Mouse (Mus musculus) heart, embryonic 14.5 days (tissue): ENCODE measurements at regions not wholly inside any gene's neighbourhood (a gene's known extent, or its start where the extent isn't known, plus 50 kb on each side); places are given as distances from the start of the nearest gene placed in this dataset.

Experiments used
- ATAC-seq: fragments of 200-750 bp; cut with Nextera tagmentation; 2 replicates; pipeline ENCODE4 v1.8.0; 2017; ENCODE audit warnings: low read depth, moderate TSS enrichment; ENCODE audit not compliant: insufficient number of reproducible peaks, insufficient read depth, low FRiP score
- H3K27ac ChIP-seq, 2 experiments: fragments of 200-500 bp in 1 of 2; fragments of 300-500 bp in 1 of 2; sonication (generic) in 1 of 2; replicated peaks in 1 of 2; 2 replicates each; pipeline ENCODE4 v1.5.1; 2012 to 2014; ENCODE audit warnings: low read depth in 2 of 2, low read length in 2 of 2, control low read depth in 1 of 2, mild to moderate bottlenecking in 1 of 2, mixed read lengths in 1 of 2; ENCODE audit not compliant: control insufficient read depth in 1 of 2, insufficient read depth in 1 of 2
- H3K27me3 ChIP-seq: fragments of 300-500 bp; sonication (generic); 2 replicates; pipeline ENCODE4 v1.6.1; 2014; ENCODE audit warnings: mild to moderate bottlenecking, low read length, control low read depth; ENCODE audit not compliant: control insufficient read depth, insufficient read depth
- H3K36me3 ChIP-seq: fragments of 300-500 bp; sonication (generic); 2 replicates; pipeline ENCODE4 v1.6.1; 2014; ENCODE audit warnings: mild to moderate bottlenecking, control low read depth, low read length, mixed read lengths; ENCODE audit not compliant: control insufficient read depth, insufficient read depth
- H3K4me1 ChIP-seq, 2 experiments: fragments of 200-500 bp in 1 of 2; fragments of 300-500 bp in 1 of 2; sonication (generic) in 1 of 2; 2 replicates each; pipeline ENCODE4 v1.6.1; 2012 to 2014; ENCODE audit warnings: low read length in 2 of 2, control low read depth in 1 of 2, mixed read lengths in 1 of 2; ENCODE audit not compliant: control insufficient read depth in 2 of 2, insufficient read depth in 2 of 2
- H3K4me2 ChIP-seq: fragments of 300-500 bp; sonication (generic); 2 replicates; pipeline ENCODE4 v1.6.1; 2014; ENCODE audit warnings: mild to moderate bottlenecking, low read length
- H3K4me3 ChIP-seq, 2 experiments: fragments of 200-500 bp in 1 of 2; fragments of 300-500 bp in 1 of 2; sonication (generic) in 1 of 2; 2 replicates each; pipeline ENCODE4 v1.5.1; 2012 to 2014; ENCODE audit warnings: low read length in 2 of 2, mild to moderate bottlenecking in 2 of 2, control low read depth in 1 of 2, low read depth in 1 of 2, moderate library complexity in 1 of 2; ENCODE audit not compliant: control insufficient read depth in 1 of 2, insufficient read depth in 1 of 2
- H3K9ac ChIP-seq: fragments of 300-500 bp; sonication (generic); 2 replicates; pipeline ENCODE4 v1.6.1; 2014; ENCODE audit warnings: mild to moderate bottlenecking, low read length
- H3K9me3 ChIP-seq: fragments of 300-500 bp; sonication (generic); 2 replicates; pipeline ENCODE4 v1.6.1; 2016; ENCODE audit warnings: low read length, control low read depth; ENCODE audit not compliant: control insufficient read depth
- WGBS: fragments of 180-500 bp; shearing (Covaris S2); extraction: QIAGEN DNeasy Blood & Tissue Kit; methylation state at CpG from one replicate; pipeline ENCODE4 v1.1.7; 2014; 5-methylcytosine and 5-hydroxymethylcytosine counted together

DNA sequence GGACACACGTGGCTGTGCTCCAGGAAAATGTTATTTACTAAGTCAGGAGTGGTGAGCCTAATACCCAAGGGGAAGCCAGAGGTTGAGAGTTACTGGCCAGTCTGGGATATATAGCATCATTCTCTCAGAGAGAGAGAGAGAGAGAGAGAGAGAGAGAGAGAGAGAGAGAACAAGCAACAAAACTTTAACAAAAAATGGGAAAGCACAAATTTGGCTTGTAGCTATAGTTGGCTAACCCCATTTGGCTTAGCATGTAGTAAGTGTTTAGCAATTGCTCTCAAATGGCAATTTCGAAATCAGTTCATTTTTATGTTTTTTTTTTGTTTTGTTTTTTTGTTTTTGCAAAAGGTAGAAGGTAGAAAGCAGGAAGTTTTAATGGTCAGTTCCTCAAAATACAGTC lies 60.9 kb upstream of the Smg1 start:
- no peak for ATAC-seq
- Histone ChIP-seq H3K4me1 (peaks cover 0 to 2% of the 10 kb centered on the region in 2 experiments; a peak in 1 of 4 replicates), H3K9ac (no peak overlapping the region), H3K27ac (no peak overlapping the region), H3K36me3 (no peaks in the 10 kb centered on the region), H3K9me3 (no peaks in the 10 kb centered on the region), H3K27me3 (peaks cover 8% of the 10 kb centered on the region; the same call in 1 of the 2 replicates), H3K4me3 (no peak overlapping the region), H3K4me2 (no peak overlapping the region)
- 53% methylated on average over 2 of the region's 2 CpGs for WGBS

DNA sequence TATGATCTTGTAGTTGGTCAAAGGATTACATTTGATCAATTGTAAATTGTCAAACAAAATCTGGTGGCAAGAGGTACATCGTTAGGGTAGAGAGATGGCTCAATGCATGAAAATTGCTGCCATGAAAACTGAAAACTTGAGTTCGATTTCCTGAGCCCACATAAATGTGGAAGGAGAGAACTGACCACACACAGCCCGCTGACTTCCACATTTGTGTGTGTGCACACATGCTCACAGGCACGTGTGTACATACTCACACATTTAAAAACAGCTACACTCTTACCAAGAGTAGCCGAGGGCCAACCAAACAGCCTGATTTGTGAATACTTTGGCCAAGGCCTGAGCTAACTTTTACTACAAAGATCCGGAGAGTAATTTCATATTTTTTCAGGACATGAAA lies 60.5 kb upstream of the Smg1 start:
- no peak for ATAC-seq
- Histone ChIP-seq H3K4me3 (no peak overlapping the region), H3K9ac (no peak overlapping the region), H3K4me2 (no peak overlapping the region), H3K36me3 (no peaks in the 10 kb centered on the region), H3K9me3 (no peaks in the 10 kb centered on the region), H3K27ac (no peak overlapping the region), H3K27me3 (peaks cover 8% of the 10 kb centered on the region; the same call in 1 of the 2 replicates), H3K4me1 (peaks cover 0 to 2% of the 10 kb centered on the region in 2 experiments; a peak in 1 of 4 replicates)
- WGBS, result 77% methylated on average over 6 of the region's 6 CpGs

DNA sequence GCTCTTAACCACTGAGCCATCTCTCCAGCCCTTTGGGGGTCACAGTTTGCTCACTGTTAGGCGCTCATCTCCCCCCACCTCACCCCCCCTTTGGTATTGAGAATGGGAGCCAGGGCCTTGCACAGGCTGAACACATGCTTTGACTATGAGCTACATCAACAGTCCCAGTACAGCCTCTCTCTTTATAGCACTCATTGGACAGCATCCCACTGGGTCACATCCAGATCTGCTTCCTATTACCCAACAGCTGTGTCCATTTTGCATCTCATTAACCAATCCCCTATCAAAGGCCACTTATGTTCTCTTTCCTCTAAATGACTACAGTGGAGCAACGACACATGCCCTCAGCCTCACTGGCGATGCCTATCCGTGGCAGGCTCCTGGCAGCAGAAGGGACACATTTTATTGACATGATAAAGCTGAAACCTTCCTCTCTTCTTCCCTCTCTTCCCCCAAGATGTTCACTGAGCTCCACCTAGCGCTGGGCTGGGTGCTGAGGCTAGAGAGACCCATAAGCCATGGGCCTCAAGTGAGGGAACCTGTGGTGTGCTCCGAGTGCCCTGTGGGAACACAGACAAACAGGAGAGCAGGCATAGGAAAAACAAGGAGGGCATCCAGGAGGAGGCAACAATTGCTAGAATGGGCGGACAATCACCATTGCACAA lies 57.3 kb upstream of the Smg1 start:
- no peak overlapping the region for H3K9ac ChIP-seq
- H3K36me3 ChIP-seq, result no peaks in the 10 kb centered on the region
- no peaks in the 10 kb centered on the region for H3K9me3 ChIP-seq
- peaks cover 0 to 2% of the 10 kb centered on the region in 2 experiments; a peak in 1 of 4 replicates for H3K4me1 ChIP-seq
- peak; percentile 43; the same call in 1 of the 2 replicates for ATAC-seq
- no peak overlapping the region for H3K4me3 ChIP-seq
- peaks cover 7% of the 10 kb centered on the region; the same call in 1 of the 2 replicates for H3K27me3 ChIP-seq
- H3K27ac ChIP-seq, result no peak overlapping the region
- H3K4me2 ChIP-seq, result no peak overlapping the region
- 63% methylated on average over 7 of the region's 7 CpGs for WGBS

DNA sequence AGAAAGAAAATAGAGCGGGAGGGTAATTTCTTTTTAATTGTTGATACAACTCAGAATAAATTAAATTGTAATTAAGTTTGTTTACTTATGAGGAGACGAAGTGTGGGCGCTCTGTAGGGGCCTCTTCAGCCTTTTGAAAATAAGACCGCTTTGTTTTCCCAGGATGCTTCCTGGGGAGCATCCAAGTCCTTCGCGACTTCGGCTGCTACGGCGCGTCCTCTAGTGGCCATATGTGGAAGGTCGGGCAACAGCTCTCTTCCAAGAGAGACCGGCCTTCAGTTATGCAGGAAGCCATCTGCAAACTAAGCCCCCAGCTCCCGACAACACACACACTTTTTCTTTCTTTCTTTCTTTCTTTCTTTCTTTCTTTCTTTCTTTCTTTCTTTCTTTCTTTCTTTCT lies 54.1 kb upstream of the Smg1 start:
- H3K4me3 ChIP-seq, result no peak overlapping the region; a peak in 1 of 4 replicates
- no peaks in the 10 kb centered on the region for H3K27me3 ChIP-seq
- H3K4me1 ChIP-seq, result peaks cover 0 to 2% of the 10 kb centered on the region in 2 experiments; a peak in 1 of 4 replicates
- WGBS, result 3% methylated on average over 13 of the region's 13 CpGs
- H3K9me3 ChIP-seq, result 0 out of 2 replicates have a peak, but pooled peaks cover 7% of the 10 kb centered on the region
- H3K9ac ChIP-seq, result no peak overlapping the region
- no peaks in the 10 kb centered on the region for H3K36me3 ChIP-seq
- no peak overlapping the region for H3K27ac ChIP-seq
- 0 out of 2 replicates have a peak, but pooled peaks have one; percentile 29 for ATAC-seq
- H3K4me2 ChIP-seq, result peak overlapping the region; percentile 46

DNA sequence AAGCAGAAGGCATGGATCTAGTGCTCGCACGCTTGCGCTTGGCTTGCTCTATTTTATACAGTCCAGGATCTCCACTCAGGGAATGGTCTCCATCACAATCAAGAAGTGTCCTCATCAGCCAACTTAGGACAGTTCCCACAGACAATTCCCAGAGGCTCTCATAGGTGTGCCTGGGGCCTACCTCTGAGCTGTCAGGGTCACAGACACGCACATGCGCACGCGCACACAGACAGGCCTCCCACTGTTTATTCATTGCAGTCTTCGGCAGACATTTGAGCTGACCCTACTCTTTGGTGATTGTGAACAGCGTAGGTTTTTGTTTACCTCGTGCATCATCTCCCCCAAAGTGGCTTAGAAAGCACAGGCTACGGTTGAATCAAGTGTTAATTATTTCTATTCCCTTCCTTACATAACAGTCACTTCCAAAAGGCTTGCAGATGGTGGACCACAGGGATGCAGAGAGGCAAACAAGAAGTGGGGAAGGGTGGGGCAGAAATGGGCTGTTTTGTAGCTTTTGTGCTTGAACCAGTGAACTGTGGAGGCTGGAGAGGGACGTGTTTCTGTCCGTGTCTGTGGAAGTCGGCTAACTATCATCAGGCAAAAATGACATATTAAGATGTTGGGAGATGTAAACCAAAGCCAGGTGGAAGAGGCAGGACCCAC lies 53.5 kb upstream of the Smg1 start:
- H3K4me1 ChIP-seq, result peaks cover 0 to 2% of the 10 kb centered on the region in 2 experiments; a peak in 1 of 4 replicates
- H3K9ac ChIP-seq, result no peak overlapping the region
- no peaks in the 10 kb centered on the region for H3K36me3 ChIP-seq
- no peak overlapping the region for H3K27ac ChIP-seq
- no peak overlapping the region; a peak in 1 of 4 replicates for H3K4me3 ChIP-seq
- ATAC-seq, result no peak
- WGBS, result 86% methylated on average over 14 of the region's 14 CpGs
- no peaks in the 10 kb centered on the region for H3K27me3 ChIP-seq
- H3K4me2 ChIP-seq, result peak overlapping the region; percentile 46
- 0 out of 2 replicates have a peak, but pooled peaks cover 7% of the 10 kb centered on the region for H3K9me3 ChIP-seq

DNA sequence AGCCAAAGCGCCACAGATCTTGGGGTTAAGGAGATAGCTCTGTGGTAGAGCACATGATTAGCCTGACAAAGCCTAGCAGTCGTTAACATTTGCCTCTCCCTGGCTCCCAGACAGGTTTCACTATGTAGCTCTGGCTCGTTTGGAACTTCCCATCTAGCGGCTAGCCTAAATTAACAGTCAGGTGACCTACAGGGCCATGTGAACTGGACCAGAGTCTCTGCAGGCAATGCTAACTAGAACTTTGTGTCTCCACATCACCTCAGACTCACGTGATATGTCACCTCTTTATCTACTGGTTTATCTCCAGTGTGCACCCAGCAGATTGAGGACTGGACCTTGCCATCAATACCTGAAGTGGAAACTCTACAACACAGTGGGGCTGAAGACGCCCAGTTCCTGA lies 52.4 kb upstream of the Smg1 start:
- no peak overlapping the region for H3K9ac ChIP-seq
- H3K4me3 ChIP-seq, result no peak overlapping the region
- peaks cover 0 to 1% of the 10 kb centered on the region in 2 experiments; a peak in 1 of 4 replicates for H3K4me1 ChIP-seq
- H3K36me3 ChIP-seq, result no peaks in the 10 kb centered on the region
- H3K4me2 ChIP-seq, result no peak overlapping the region
- H3K27ac ChIP-seq, result no peak overlapping the region
- 0 out of 2 replicates have a peak, but pooled peaks cover 7% of the 10 kb centered on the region for H3K9me3 ChIP-seq
- H3K27me3 ChIP-seq, result no peaks in the 10 kb centered on the region
- ATAC-seq, result no peak
- 68% methylated on average over 6 of the region's 6 CpGs for WGBS

DNA sequence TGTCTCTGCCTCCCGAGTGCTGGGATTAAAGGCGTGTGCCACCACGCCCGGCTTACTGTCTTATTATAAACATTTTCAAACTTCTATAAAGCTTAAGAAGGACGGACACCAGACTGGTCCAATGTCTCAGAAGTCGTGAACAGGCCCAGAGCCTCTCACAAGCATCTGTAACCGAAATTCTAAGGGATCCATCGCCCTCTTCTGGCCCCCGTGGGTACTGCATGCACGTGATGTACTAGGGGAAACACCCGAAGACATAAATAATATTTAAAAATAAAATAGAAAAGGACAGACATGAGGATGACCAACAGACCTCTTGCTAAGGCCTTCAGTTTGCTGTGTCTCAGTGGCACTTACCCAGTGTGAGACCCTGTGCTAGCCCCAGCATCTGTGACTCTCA lies 51.8 kb upstream of the Smg1 start:
- Histone ChIP-seq H3K27me3 (no peaks in the 10 kb centered on the region), H3K4me1 (no peaks in the 10 kb centered on the region), H3K27ac (no peak overlapping the region), H3K9me3 (0 out of 2 replicates have a peak, but pooled peaks cover 7% of the 10 kb centered on the region), H3K36me3 (no peaks in the 10 kb centered on the region), H3K4me3 (no peak overlapping the region), H3K4me2 (no peak overlapping the region), H3K9ac (no peak overlapping the region)
- 72% methylated on average over 11 of the region's 11 CpGs for WGBS
- no peak for ATAC-seq
